Mouse (Mus musculus): Measurements from ENCODE around the gene Rftn1.

GRCm38 (mm10) chr17:50069897-50070636 lies 120.4 kb downstream of the Rftn1 start:
- no peak for TF ChIP-seq GATA1 (IDR thresholded peaks at IDR 0.05; ENCODE audit: borderline replicate concordance, low read length)
- no peak for TF ChIP-seq FLI1 (IDR thresholded peaks at IDR 0.05; ENCODE audit: low read length)

All from megakaryocyte, embryonic 14.5 days (primary cell).